ENCODE assay signal across 9 mouse cellular contexts in genomic region chr7:107593904-107594303, GRCm38 (mm10). TPM values are rescaled to one million over a fixed set of nuclear protein-coding genes. Genes with fewer than 3 reads are reported as not detected.
DNase-seq lines count a peak whose midpoint lies in the region; ATAC-seq lines count a peak whose summit lies in the region.
"Had no signal": no experiment of that assay in that cellular context is flagged by ENCODE, and none has a peak within 500 bp of the region (broad histone marks: within the 10 kb centered on the region; RNA-seq: fewer than 3 reads in every experiment).

No protein-coding gene starts in this region.

- H3K27ac ChIP-seq in embryonic facial prominence, embryonic 12.5 days: no peak overlapping the region

- no peaks in the 10 kb centered on the region for H3K27me3 ChIP-seq in embryonic facial prominence, embryonic 12.5 days

- WGBS in embryonic facial prominence, embryonic 12.5 days: 34% methylated on average over 7 of the region's 7 CpGs

- H3K36me3 ChIP-seq in embryonic facial prominence, embryonic 12.5 days: peaks cover 18% of the 10 kb centered on the region; the same call in 1 of the 2 replicates

- H3K4me3 ChIP-seq in embryonic facial prominence, embryonic 12.5 days: no peak overlapping the region; the same call in 1 of the 2 replicates

- H3K4me1 ChIP-seq in embryonic facial prominence, embryonic 12.5 days: peaks cover 4% of the 10 kb centered on the region; the same call in 1 of the 2 replicates

- peak overlapping the region; percentile 95; the same call in 1 of the 2 replicates for H3K4me2 ChIP-seq in embryonic facial prominence, embryonic 12.5 days (replicated peaks)

- H3K9ac ChIP-seq in embryonic facial prominence, embryonic 12.5 days: no peak overlapping the region

- H3K9me3 ChIP-seq in embryonic facial prominence, embryonic 12.5 days: no peaks in the 10 kb centered on the region

- ATAC-seq in embryonic facial prominence, embryonic 12.5 days (ENCODE audit: insufficient number of reproducible peaks, insufficient read depth, low FRiP score, low TSS enrichment): no peak
- ATAC-seq in megakaryocyte progenitor cell, adult 5-6 weeks (replicated peaks; ENCODE audit: poor library complexity): peak; percentile 62

- peak; percentile 43 to 61 for DNase-seq in heart, adult 18-20 months
- no peak for DNase-seq in heart, postnatal 4 days
- peak; percentile 4 for DNase-seq in induced T-regulatory cell, adult 2 months (ENCODE audit: low read depth)
- no peak for DNase-seq in frontal cortex, postnatal 14 days (ENCODE audit: low spot score in 2 of 2)
- no peak for DNase-seq in cerebellum, adult 9-11 months
- DNase-seq in thymus, postnatal 25 days: no peak

RNA-seq across cellular contexts. Expression of gene Ppfibp2, which starts 1.1 kb away (rescaled TPM):
- total RNA-seq in heart, adult 18-20 months (2021): 10 to 100 TPM; 24.6 to 26.4 TPM
- 10 to 100 TPM; 12.7 to 13.3 TPM for total RNA-seq in heart, postnatal 4 days (2021)
- 15.1 and 15.9 TPM in 2 replicates for polyA plus RNA-seq in embryonic facial prominence, embryonic 12.5 days (2016; fragmentation: Nextera tagmentation; extraction: Ambion mirVana)
- total RNA-seq in megakaryocyte progenitor cell, adult 5-6 weeks (2015): 4.8 and 5.0 TPM in 2 replicates
- total RNA-seq in megakaryocyte progenitor cell, adult 5-6 weeks (2017): 3.3 and 4.7 TPM in 2 replicates

RNA-seq across cellular contexts. Expression of gene Olfml1, which starts 26.7 kb away (rescaled TPM):
- 1 to 10 TPM; 2.7 to 3.9 TPM for total RNA-seq in heart, adult 18-20 months (2021)
- total RNA-seq in heart, postnatal 4 days (2021): 1 to 10 TPM; 7.8 to 8.4 TPM
- polyA plus RNA-seq in embryonic facial prominence, embryonic 12.5 days (2016; fragmentation: Nextera tagmentation; extraction: Ambion mirVana): 31.7 and 36.3 TPM in 2 replicates
- total RNA-seq in megakaryocyte progenitor cell, adult 5-6 weeks (2015): not detected in 2 replicates
- total RNA-seq in megakaryocyte progenitor cell, adult 5-6 weeks (2017): 0.41 TPM in 1 of 2 replicates, not detected in the other

RNA-seq across cellular contexts. Expression of gene 5330417H12Rik, which starts 31.1 kb away (rescaled TPM):
- total RNA-seq in heart, adult 18-20 months (2021): not detected
- not detected for total RNA-seq in heart, postnatal 4 days (2021)
- polyA plus RNA-seq in embryonic facial prominence, embryonic 12.5 days (2016; fragmentation: Nextera tagmentation; extraction: Ambion mirVana): 0.19 and 0.23 TPM in 2 replicates
- total RNA-seq in megakaryocyte progenitor cell, adult 5-6 weeks (2015): not detected in 2 replicates
- total RNA-seq in megakaryocyte progenitor cell, adult 5-6 weeks (2017): not detected in 2 replicates
- polyA plus RNA-seq: large intestine, adult 2 months had no signal

Comparison
In these comparisons a context has a peak if more than half of its experiments do, and no peak if none do; other contexts are left out.
1. DNase-seq: peak in heart, adult 18-20 months (2 of 2) and induced T-regulatory cell, adult 2 months (single experiment); none in heart, postnatal 4 days (single experiment), frontal cortex, postnatal 14 days (0 of 2), cerebellum, adult 9-11 months (single experiment) and thymus, postnatal 25 days (single experiment).